Mouse (Mus musculus) right cerebral cortex, postnatal 4 days (tissue): Measurements from ENCODE around the gene Olfr1362.

ENCODE experiments used
- DNase-seq: peaks from one replicate; pipeline ENCODE4 v3.0.0-alpha.2; 2022

Olfr1362 gene

GRCm38 (mm10) chr13:21613922-21614321, at the start of gene Olfr1362:
TSS of gene Olfr1362 (minus strand) at chr13:21614022.
- DNase-seq, result no peak

GRCm38 (mm10) chr13:21663286-21663685, 49.5 kb upstream of the Olfr1362 start, which contains the start of gene Olfr1361:
TSS of gene Olfr1361 (minus strand) at chr13:21663386.
- DNase-seq, result no peak

- no peak for DNase-seq
Observed at GRCm38 (mm10) chr13:21642418-21642817, 28.6 kb upstream of the Olfr1362 start, which contains the start of gene Olfr11. TSS of gene Olfr11 (minus strand) at chr13:21642518.

- DNase-seq, result no peak
Observed at GRCm38 (mm10) chr13:21591618-21592017, 22.2 kb downstream of the Olfr1362 start.

GRCm38 (mm10) chr13:21581659-21582058, 32.2 kb downstream of the Olfr1362 start, which contains the start of gene Olfr1364:
TSS of gene Olfr1364 (minus strand) at chr13:21581759.
- DNase-seq, result no peak
